In the genomic region with DNA sequence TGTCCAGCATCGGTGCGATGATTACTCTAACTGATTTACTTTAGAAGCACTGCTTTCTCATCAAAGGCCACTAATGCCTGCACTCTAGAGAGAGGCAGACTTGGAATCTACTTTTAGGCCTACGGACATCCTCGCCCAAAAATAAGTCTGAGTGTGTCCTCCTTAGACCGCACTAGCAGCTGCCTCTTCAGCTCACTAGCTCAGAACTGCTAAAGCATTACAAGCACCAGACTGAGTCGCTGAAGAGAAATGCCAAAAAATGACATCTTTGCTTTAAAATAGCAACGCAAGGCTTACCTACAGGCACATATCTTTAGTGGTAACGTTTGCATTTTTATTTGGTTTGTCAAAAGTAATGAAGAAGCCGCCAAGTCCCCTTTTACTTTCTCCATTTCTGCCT, we compare ENCODE assay signal across 12 mouse cellular contexts.
"Had no signal": no experiment of that assay in that cellular context is flagged by ENCODE, and none has a peak within 500 bp of the region (broad histone marks: within the 10 kb centered on the region; RNA-seq: fewer than 3 reads in every experiment).

No protein-coding gene starts in this region.

- DNase-seq: lung, adult 18-20 months; lung, embryonic 14.5 days; lung, postnatal 14 days; lung, postnatal 36 days; retina, postnatal 1 day; right cerebral cortex, adult 18-20 months; right cerebral cortex, postnatal 25 days; right cerebral cortex, postnatal 4 days; spleen, adult 18-20 months; thymus, adult 2 months; thymus, postnatal 25 days; thymus, postnatal 4 days had no signal
